Mouse (Mus musculus) bone marrow, adult 2 months (tissue): ENCODE data around the gene Tmem231.

ENCODE experiments used
- CTCF ChIP-seq: fragments of 200-500 bp; IDR thresholded peaks from 2 replicates; pipeline ENCODE4 v1.5.1; 2011; ENCODE audit warnings: low read length, control low read depth; ENCODE audit not compliant: control insufficient read depth, insufficient read depth
- POLR2A ChIP-seq: fragments of 200-500 bp; IDR thresholded peaks from 2 replicates; pipeline ENCODE4 v1.6.1; 2011; ENCODE audit warnings: low read depth, mild to moderate bottlenecking, control low read depth, low read length, borderline replicate concordance; ENCODE audit not compliant: control insufficient read depth

GRCm38 (mm10) chr8:111864648-111865047 is 69.0 kb downstream of the Tmem231 start:
- TF ChIP-seq CTCF: no peak
- TF ChIP-seq POLR2A: no peak
